Mouse (Mus musculus) heart, adult 2 months (tissue): Measurements from ENCODE around the gene Tubb5.

Experiments
- CTCF ChIP-seq: fragments of 200-600 bp; IDR thresholded peaks from 2 replicates; pipeline ENCODE4 v1.8.1; 2022; ENCODE audit warnings: antibody characterized with exemption, mild to moderate bottlenecking, moderate library complexity
- EP300 ChIP-seq: fragments of 200-500 bp; IDR thresholded peaks from 2 replicates; pipeline ENCODE4 v1.6.1; 2011; ENCODE audit warnings: low read depth, low read length, control low read depth; ENCODE audit not compliant: insufficient read depth

DNA sequence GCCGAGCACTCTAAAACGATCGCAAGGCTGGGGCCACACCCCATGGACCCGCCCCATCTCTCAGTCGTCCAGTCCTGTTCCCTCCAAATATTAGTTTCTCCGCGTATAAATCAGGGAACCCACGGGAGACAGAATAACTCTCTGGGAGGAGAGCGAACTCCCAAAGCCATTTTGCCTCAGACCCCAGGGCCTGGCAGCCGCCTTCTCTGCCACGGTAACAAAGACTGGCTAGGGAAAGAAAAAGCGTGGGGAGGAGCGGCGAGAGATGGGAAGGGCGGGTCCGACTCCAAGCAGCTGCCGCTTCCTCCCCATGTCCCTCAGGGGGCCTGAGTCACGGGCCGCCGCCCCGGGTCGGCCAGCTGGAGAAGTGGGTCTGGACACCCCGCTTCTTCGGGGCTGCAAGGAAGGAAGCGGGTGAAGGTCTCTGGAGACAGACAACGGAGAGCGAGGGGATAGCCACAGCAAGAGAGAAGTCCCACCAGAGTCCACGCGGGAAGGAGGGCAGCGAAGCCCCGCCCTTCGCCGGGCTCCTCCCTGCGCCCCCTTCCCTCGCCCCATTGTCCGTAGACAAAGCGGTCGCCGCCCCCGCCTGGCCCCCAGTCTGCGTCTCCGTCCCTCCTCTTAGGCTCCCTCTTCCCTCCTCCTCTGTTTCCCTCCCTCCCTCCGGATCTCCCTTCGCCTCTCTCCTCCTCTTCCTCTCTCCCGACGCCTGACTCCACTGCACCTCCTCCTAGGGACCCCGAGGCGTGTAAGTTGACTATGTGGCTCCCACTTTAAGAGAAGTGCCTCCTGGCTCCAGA is 27.6 kb upstream of the Tubb5 start, which contains the start of gene Ppp1r18:
- TF ChIP-seq CTCF (no peak), EP300 (peak; percentile 71)
